Mouse (Mus musculus) spleen, postnatal 36 days (tissue): ENCODE data around the gene Deup1.

Experiments
- DNase-seq, 2 experiments: peaks; one replicate each; pipeline ENCODE4 v3.0.0; 2022; ENCODE audit warnings: low spot score in 2 of 2, mixed read lengths in 1 of 2

Gene Deup1

GRCm38 (mm10) chr9:15533336-15534070 is 94.2 kb downstream of the Deup1 start:
- peak; percentile 21 to 31 for DNase-seq

DNA sequence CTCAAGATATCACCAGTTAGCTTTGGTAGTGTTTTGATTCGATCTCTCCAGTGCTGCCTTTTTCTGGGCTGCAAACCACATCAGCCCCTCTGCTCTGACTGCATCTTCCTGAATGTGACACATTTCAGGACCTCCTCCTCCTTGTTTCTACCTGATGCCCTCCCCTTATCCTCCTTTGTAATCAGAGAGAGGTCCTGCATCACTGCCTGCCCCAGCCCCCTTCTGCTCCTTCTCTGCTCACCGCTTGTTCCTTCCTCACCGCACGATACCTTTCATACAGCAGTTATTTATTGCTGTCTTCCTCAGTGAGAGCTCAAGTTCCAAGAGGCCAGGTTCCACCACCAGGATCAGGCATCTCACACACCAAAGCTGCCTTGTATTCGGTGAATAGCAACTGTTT is 96.5 kb downstream of the Deup1 start:
- no peak for DNase-seq

- no peak for DNase-seq
Measured at GRCm38 (mm10) chr9:15529965-15530320, 97.8 kb downstream of the Deup1 start.

GRCm38 (mm10) chr9:15529275-15529964 is 98.3 kb downstream of the Deup1 start:
- no peak for DNase-seq

GRCm38 (mm10) chr9:15528368-15528767 is 99.4 kb downstream of the Deup1 start:
- DNase-seq = no peak

- DNase-seq = no peak
Measured at GRCm38 (mm10) chr9:15527846-15528245, 99.9 kb downstream of the Deup1 start.

- DNase-seq = no peak
Measured at GRCm38 (mm10) chr9:15526539-15526938, 101.2 kb downstream of the Deup1 start.

- DNase-seq = no peak
Measured at GRCm38 (mm10) chr9:15525246-15525645, 102.5 kb downstream of the Deup1 start.

GRCm38 (mm10) chr9:15523646-15524045 is 104.1 kb downstream of the Deup1 start:
- DNase-seq = no peak

DNA sequence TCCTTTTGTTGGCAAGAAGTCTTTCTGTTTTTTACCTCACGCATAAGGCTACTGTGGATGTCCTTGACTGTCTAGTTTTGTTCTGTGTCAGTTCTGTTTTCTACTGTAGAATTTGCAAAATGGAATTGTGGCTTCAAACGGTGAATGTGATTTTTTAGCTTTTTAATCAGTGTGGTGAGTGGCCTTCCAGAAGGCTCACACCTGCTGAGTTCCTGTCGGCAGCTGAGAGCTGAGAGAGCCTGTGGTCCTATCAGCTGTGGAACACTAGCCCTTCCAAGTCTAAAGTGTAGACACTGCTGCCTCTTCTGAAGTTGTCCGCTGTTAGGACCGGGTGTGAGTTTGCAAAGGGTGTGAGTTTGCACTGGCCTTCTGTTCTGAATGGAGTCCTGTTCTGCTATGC is 104.8 kb downstream of the Deup1 start:
- DNase-seq = no peak

DNA sequence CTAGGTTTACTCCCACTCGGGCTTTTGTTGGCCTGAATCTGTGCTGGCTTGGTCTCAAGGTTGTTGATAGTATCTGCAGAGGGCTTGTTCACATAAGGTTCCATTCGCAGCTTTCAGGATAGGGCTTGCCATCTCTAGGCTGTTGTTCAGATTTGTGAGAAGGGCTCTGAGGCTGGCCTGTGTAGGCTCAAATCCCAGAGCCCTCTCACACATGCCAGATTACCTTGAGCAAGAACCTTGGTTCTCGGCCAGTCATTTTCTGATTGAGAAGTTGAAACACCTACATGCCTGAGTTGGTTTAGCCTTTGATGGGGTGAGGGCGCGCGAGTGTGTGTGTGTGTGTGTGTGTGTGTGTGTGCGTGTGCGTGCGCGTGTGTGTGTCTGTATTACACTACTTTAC is 105.4 kb downstream of the Deup1 start:
- DNase-seq = no peak

DNA sequence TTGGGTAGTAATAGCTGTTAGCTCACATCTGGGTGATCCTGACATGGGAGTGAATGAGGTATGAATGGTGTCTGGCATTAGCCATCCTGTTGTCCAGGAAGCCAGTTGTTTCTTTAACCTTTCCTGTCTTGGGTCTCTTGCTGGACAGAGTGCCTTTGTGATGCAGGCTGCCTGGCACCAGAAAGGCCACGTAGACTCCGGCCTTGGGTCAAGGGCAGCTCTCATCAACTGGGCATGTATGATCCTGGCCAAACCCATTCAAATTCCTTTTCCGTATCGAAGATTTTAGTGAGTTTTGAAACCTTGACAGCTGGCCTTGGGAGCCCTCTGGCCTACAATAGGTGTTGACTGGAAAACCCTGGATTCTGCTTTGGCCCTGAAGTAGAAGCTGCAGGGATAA is 109.8 kb downstream of the Deup1 start:
- no peak for DNase-seq

DNA sequence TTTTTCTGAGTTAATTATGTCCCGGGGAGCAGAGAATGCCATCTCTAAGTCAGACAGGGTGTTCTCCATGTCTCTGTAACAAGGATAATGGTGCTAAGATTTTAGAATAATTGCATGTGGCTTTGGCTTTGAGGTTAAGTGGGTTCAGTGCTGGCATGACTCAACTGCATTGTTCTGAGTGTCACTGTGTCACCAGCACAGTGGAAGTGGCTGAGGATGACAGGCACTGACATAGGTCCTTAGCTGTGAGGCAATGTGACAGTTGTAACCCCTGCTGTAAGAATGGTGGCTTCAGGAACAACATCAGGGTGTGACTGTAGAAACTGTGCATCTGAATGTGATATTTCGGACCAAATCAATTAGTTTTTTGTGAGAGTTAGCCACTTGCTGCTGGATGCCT is 111.7 kb downstream of the Deup1 start:
- DNase-seq = no peak

DNA sequence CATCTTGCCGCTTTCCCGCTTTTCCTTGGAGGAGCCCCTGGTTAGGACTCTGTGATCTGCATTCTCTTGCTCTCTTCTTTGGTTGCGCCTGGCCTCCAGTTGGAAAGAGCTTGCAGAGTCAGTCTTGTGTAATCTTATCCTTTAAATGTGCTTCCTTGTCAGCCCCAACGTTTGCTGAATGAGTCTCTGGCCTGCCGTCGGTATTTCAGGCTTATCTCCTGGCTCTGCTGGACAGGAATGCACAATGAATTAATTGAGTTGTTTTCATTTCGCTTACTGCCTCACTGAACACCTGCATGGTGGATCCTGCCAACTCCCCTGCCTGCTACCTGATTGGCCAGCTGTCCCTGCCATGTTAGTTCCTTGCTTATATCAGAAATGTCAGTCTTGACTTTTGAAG is 114.8 kb downstream of the Deup1 start:
- no peak for DNase-seq

DNA sequence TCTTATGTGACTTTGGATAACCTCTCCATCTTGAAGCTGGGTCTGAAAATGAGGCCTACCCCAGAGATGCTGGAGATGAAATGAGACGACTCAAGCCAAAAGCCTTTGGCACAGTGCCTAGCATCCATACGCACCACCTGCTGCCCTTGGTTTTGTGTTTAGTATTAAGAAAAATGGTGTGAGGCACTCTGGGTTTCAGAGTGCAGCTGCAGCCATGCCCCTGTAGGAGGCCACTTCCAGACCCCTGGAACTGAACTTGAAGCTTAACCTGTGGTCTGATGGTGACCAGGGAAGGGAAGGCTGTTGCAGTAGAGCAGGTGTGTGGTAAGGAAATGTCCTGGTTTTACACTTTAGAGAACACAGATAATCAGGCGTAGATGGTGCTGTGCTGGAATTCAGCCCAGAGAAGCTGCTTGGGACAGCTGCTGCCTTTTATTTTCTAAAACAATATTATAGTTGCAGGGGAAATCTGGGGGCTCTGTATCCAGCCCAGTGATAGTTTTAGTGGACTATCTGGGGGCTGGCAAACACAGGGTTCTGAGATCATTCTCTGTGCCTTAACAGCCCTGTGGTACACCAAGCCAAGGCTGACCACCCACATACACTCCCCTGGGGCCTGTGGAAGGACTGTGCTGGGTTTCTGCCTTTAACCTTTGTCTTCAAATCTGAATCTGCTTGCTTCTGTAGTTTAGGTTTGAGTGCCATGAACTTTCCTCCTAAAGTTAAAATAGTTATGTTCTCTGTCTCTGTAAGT is 117.0 kb downstream of the Deup1 start:
- no peak for DNase-seq
